Mouse (Mus musculus): ENCODE measurements at regions not wholly inside any gene's neighbourhood (a gene's known extent, or its start where the extent isn't known, plus 50 kb on each side); places are given as distances from the start of the nearest gene placed in this dataset.

GRCm38 (mm10) chr14:96962426-96963073 lies 443.6 kb upstream of the Klhl1 start:
- ATAC-seq (replicated peaks; ENCODE audit: low FRiP score, poor library complexity, severe bottlenecking), result no peak

- no peak for ATAC-seq (replicated peaks; ENCODE audit: low FRiP score, poor library complexity, severe bottlenecking)
Measured at GRCm38 (mm10) chr14:96956115-96956514, 437.2 kb upstream of the Klhl1 start.

- ATAC-seq (replicated peaks; ENCODE audit: low FRiP score, poor library complexity, severe bottlenecking), result no peak
Measured at GRCm38 (mm10) chr14:96954462-96954861, 435.6 kb upstream of the Klhl1 start.

GRCm38 (mm10) chr14:96908737-96909136 lies 389.8 kb upstream of the Klhl1 start:
- no peak for ATAC-seq (replicated peaks; ENCODE audit: low FRiP score, poor library complexity, severe bottlenecking)

GRCm38 (mm10) chr14:96879701-96880100 lies 360.8 kb upstream of the Klhl1 start:
- ATAC-seq (replicated peaks; ENCODE audit: low FRiP score, poor library complexity, severe bottlenecking), result no peak

GRCm38 (mm10) chr14:96871969-96872368 lies 353.1 kb upstream of the Klhl1 start:
- no peak for ATAC-seq (replicated peaks; ENCODE audit: low FRiP score, poor library complexity, severe bottlenecking)

- no peak for ATAC-seq (replicated peaks; ENCODE audit: low FRiP score, poor library complexity, severe bottlenecking)
Measured at GRCm38 (mm10) chr14:96838910-96839309, 320.0 kb upstream of the Klhl1 start.

- ATAC-seq (replicated peaks; ENCODE audit: low FRiP score, poor library complexity, severe bottlenecking), result no peak
Measured at GRCm38 (mm10) chr14:96825083-96825482, 306.2 kb upstream of the Klhl1 start.

GRCm38 (mm10) chr14:96815665-96816064 lies 296.8 kb upstream of the Klhl1 start:
- no peak for ATAC-seq (replicated peaks; ENCODE audit: low FRiP score, poor library complexity, severe bottlenecking)

- no peak for ATAC-seq (replicated peaks; ENCODE audit: low FRiP score, poor library complexity, severe bottlenecking)
Measured at GRCm38 (mm10) chr14:96805284-96805683, 286.4 kb upstream of the Klhl1 start.

- 0 out of 2 replicates have a peak, but pooled peaks have one; percentile 42 for ATAC-seq (replicated peaks; ENCODE audit: low FRiP score, poor library complexity, severe bottlenecking)
Measured at GRCm38 (mm10) chr14:96794806-96795205, 275.9 kb upstream of the Klhl1 start.

- no peak for ATAC-seq (replicated peaks; ENCODE audit: low FRiP score, poor library complexity, severe bottlenecking)
Measured at GRCm38 (mm10) chr14:96787917-96788316, 269.0 kb upstream of the Klhl1 start.

GRCm38 (mm10) chr14:96787286-96787685 lies 268.4 kb upstream of the Klhl1 start:
- ATAC-seq (replicated peaks; ENCODE audit: low FRiP score, poor library complexity, severe bottlenecking), result no peak

- ATAC-seq (replicated peaks; ENCODE audit: low FRiP score, poor library complexity, severe bottlenecking), result no peak
Measured at GRCm38 (mm10) chr14:96775801-96776200, 256.9 kb upstream of the Klhl1 start.

- ATAC-seq (replicated peaks; ENCODE audit: low FRiP score, poor library complexity, severe bottlenecking), result 0 out of 2 replicates have a peak, but pooled peaks have one; percentile 34
Measured at GRCm38 (mm10) chr14:96760591-96760990, 241.7 kb upstream of the Klhl1 start.

- no peak for ATAC-seq (replicated peaks; ENCODE audit: low FRiP score, poor library complexity, severe bottlenecking)
Measured at GRCm38 (mm10) chr14:96733211-96733610, 214.3 kb upstream of the Klhl1 start.

GRCm38 (mm10) chr14:96697086-96697485 lies 178.2 kb upstream of the Klhl1 start:
- no peak for ATAC-seq (replicated peaks; ENCODE audit: low FRiP score, poor library complexity, severe bottlenecking)

GRCm38 (mm10) chr14:96690923-96691322 lies 172.0 kb upstream of the Klhl1 start:
- no peak for ATAC-seq (replicated peaks; ENCODE audit: low FRiP score, poor library complexity, severe bottlenecking)

- no peak for ATAC-seq (replicated peaks; ENCODE audit: low FRiP score, poor library complexity, severe bottlenecking)
Measured at GRCm38 (mm10) chr14:96683943-96684342, 165.0 kb upstream of the Klhl1 start.

- ATAC-seq (replicated peaks; ENCODE audit: low FRiP score, poor library complexity, severe bottlenecking), result no peak
Measured at GRCm38 (mm10) chr14:96681740-96682139, 162.8 kb upstream of the Klhl1 start.

- ATAC-seq (replicated peaks; ENCODE audit: low FRiP score, poor library complexity, severe bottlenecking), result no peak
Measured at GRCm38 (mm10) chr14:96676213-96676612, 157.3 kb upstream of the Klhl1 start.

- no peak for ATAC-seq (replicated peaks; ENCODE audit: low FRiP score, poor library complexity, severe bottlenecking)
Measured at GRCm38 (mm10) chr14:96668635-96669034, 149.7 kb upstream of the Klhl1 start.

Data from erythroid progenitor cell, adult 5-6 weeks (primary cell).